Mouse (Mus musculus): ENCODE measurements around the gene Apol11b. TPM values are rescaled to one million over a fixed set of nuclear protein-coding genes. Genes with fewer than 3 reads are reported as not detected.
A peak's percentile ranks its signal among the peaks of the same experiment; 100 is the strongest.
"Not testable (repeated sequence)": the region's sequence is repeated elsewhere in the genome, so short reads cannot be mapped to it uniquely, and the experiment has no call there.

Gene Apol11b
- 138 and 145 TPM in 2 replicates for total RNA-seq (2015; ENCODE audit: low replicate concordance)
- 338 and 373 TPM in 2 replicates for total RNA-seq (2017; ENCODE audit: low replicate concordance)

GRCm38 (mm10) chr15:77643176-77643575, at the start of gene Apol11b:
Gene Apol11b (minus strand): TSS chr15:77643286.
- ATAC-seq (replicated peaks; ENCODE audit: low FRiP score, poor library complexity, severe bottlenecking), result peak; percentile 82

GRCm38 (mm10) chr15:77691532-77692311, 48.6 kb upstream of the Apol11b start:
- not testable (repeated sequence) for ATAC-seq (replicated peaks; ENCODE audit: low FRiP score, poor library complexity, severe bottlenecking)

DNA sequence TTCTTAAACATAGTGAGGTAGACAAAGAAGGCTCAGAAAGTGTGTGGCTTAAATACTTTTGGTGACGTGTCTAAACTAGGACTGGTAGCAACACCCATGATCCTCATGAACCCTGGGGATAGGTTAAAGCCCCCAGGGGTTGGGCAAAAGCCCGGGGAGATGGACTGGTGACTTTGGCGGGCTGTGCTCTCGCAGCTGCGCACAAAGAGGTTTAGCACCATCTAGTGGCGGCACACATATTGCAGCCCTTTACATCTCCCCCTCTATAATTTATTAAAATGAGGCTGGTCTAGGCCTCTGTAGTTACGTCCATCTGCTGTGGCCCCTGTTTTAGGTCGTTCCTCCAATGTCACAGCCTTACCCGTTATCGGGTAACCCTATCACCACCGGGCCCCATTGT, 40.9 kb upstream of the Apol11b start:
- not testable (repeated sequence) for ATAC-seq (replicated peaks; ENCODE audit: low FRiP score, poor library complexity, severe bottlenecking)

GRCm38 (mm10) chr15:77674081-77674480, 31.0 kb upstream of the Apol11b start:
- ATAC-seq (replicated peaks; ENCODE audit: low FRiP score, poor library complexity, severe bottlenecking), result not testable (repeated sequence)

GRCm38 (mm10) chr15:77661841-77662240, 18.8 kb upstream of the Apol11b start:
- ATAC-seq (replicated peaks; ENCODE audit: low FRiP score, poor library complexity, severe bottlenecking), result 0 out of 2 replicates have a peak, but pooled peaks have one; percentile 55

DNA sequence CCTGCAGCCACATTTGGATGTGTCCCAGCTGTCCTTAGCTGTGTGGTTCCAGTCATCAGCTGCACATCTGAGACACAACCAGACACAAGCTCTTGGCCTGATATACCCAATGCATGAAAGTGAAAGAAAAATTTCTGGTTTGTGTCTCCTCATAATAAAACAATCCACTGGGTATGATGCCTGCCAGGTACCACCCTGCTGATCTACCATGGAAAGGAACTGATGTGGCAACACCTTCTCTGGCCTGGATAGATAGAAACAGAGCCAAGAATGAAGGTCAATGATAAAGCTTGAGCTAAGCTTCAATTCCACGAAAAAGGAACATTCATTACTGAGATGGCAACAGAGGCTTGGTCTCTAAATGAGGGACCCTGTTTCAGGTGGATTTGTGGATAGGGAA, 16.7 kb upstream of the Apol11b start:
- ATAC-seq (replicated peaks; ENCODE audit: low FRiP score, poor library complexity, severe bottlenecking), result peak; percentile 71

- peak; percentile 81 for ATAC-seq (replicated peaks; ENCODE audit: low FRiP score, poor library complexity, severe bottlenecking)
Measured at GRCm38 (mm10) chr15:77651143-77651542, 8.1 kb upstream of the Apol11b start.

- not testable (repeated sequence) for ATAC-seq (replicated peaks; ENCODE audit: low FRiP score, poor library complexity, severe bottlenecking)
Measured at GRCm38 (mm10) chr15:77629822-77630221, 13.3 kb downstream of the Apol11b start.

DNA sequence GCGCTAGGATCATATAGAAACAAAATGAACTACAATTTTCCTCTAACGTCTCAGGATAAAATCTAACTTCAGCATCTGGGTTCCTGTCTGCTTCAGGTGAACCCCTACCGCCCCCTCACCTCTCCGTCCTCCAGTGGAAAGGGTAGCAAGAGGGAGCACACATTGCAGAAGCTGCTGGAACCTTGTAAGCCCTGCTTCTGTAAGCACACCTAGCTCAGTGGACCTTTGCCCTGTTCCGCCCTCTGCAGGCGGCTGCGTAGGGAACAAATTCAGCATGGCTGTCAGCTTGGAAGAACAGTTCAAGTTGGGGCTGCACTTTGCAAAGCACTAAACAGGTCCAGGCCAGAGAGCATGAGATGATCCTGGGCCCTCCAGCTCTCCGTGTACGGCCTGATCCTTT, 14.4 kb downstream of the Apol11b start:
- ATAC-seq (replicated peaks; ENCODE audit: low FRiP score, poor library complexity, severe bottlenecking), result not testable (repeated sequence)

GRCm38 (mm10) chr15:77626471-77626870, 16.6 kb downstream of the Apol11b start:
- ATAC-seq (replicated peaks; ENCODE audit: low FRiP score, poor library complexity, severe bottlenecking), result not testable (repeated sequence)

DNA sequence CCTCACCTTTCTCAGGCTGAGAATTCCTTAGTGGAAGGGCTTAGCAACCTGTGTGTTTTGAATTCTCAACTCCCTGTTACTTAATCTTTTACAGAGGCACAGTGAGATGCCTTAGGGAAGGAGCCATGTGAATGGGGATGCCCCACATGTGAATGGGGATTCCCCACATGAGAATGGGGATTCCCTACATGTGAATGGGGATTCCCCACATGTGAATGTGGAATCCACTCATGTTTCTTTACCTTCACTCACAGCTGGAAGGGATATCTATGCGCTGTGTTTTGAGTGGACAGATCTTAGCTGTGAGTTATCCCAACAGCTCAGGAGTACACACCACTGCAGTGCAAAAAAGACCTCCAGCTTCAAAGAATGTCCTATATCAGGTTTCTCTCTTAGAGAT, 18.4 kb downstream of the Apol11b start:
- no peak for ATAC-seq (replicated peaks; ENCODE audit: low FRiP score, poor library complexity, severe bottlenecking)

DNA sequence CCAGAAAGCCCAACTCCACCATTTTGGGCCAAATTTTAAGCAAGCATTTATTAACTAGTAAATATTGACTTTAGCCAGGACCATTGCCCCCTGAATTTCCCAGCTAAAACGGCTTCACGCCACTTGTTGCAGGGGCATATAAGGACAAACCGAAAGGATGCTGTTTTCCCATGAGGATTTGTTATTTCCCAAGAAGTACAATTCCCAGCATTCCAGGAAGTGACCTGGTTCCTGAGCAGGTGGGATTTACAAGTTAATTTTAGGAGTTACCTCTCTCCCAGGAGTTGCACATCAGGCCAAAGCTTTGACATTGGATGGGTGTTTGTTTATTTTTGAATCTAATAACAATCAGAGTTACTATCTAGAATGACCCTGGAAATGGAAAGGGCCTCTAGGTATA, 37.0 kb downstream of the Apol11b start:
- no peak for ATAC-seq (replicated peaks; ENCODE audit: low FRiP score, poor library complexity, severe bottlenecking)

- no peak for ATAC-seq (replicated peaks; ENCODE audit: low FRiP score, poor library complexity, severe bottlenecking)
Measured at GRCm38 (mm10) chr15:77598958-77599357, 44.1 kb downstream of the Apol11b start, which contains the start of gene Gm36245. Gene Gm36245 (plus strand): TSS chr15:77599258.

GRCm38 (mm10) chr15:77598429-77598828, 44.7 kb downstream of the Apol11b start:
- ATAC-seq (replicated peaks; ENCODE audit: low FRiP score, poor library complexity, severe bottlenecking), result no peak

DNA sequence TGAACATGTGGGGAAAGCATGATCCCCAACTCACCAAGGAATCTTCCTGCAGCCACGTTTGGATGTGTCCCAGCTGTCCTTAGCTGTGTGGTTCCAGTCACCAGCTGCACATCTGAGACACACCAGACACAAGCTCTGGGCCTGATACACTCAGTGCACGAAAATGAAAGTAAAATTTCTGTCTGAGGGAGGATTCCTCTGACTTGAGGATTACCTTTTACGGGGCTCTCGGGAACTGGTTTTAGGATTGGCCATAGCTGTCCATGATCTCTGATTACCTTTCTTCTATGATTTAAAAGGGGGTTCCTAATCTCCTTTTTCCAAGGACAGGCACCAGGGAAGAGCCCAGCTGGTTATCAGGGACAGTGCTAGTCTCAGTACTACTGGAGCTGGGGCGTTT, 47.1 kb downstream of the Apol11b start, which contains the start of gene Apol10b:
Gene Apol10b, minus strand, starts transcription at position 165 of the 400 bp plus-strand sequence.
- no peak for ATAC-seq (replicated peaks; ENCODE audit: low FRiP score, poor library complexity, severe bottlenecking)

- ATAC-seq (replicated peaks; ENCODE audit: low FRiP score, poor library complexity, severe bottlenecking), result no peak
Measured at GRCm38 (mm10) chr15:77593557-77593956, 49.5 kb downstream of the Apol11b start.

DNA sequence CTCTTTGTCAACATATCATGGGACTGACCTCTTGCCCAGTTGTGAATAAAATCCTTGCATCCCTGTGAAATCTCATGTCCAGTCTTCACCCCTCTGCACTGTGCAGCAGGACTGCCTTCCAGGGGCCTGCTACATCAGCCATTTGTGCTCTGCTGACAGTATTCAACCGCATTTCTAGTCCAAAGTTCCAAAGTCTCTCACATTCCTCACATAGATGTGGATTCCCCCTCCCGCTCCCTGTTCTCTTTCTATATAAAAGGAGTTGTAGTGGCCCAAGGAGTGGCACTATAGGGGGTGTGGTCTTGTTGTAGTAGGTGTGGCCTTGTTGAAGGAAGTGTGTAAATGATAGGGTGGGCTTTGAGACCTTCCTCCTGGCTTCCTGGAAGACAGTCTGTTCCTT, 52.2 kb downstream of the Apol11b start:
- ATAC-seq (replicated peaks; ENCODE audit: low FRiP score, poor library complexity, severe bottlenecking), result no peak

DNA sequence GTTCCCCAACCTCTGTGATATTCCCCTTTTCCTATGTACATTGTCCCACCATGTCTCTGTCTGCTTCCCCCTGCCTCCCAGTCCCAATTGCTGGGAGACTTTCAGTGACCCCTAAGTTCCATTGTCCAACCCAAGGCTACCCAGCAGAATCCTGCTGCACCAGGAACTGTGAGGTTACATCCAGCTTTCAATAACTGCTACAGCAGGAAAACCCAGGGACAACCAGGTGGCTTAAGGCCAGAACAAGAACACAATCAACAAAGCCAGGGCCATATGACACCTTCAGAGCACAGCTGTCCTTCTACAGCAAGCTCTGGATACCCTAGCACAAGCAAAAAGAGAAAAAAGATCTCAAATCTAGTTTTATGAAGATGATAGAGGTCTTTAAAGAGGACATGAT, 54.1 kb downstream of the Apol11b start:
- ATAC-seq (replicated peaks; ENCODE audit: low FRiP score, poor library complexity, severe bottlenecking), result no peak

DNA sequence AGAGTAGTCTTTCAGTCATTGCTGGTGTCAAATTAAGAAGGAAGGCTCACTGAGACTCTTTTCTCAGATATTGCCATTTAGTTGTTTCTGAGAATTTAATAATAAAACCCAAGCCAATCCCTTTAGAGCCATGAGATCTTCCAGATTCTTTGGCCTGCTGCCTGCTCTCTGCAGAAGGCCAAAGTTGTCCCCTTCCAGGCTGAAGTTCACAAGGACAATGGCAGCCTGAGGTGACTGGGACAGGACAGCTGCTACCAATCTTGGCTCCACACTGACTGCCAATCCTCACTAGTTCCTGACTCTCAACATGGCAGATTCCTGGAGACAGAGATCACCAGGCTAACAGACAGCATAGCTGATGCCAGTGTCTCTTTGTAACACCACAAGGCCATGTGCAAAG, 56.1 kb downstream of the Apol11b start:
- no peak for ATAC-seq (replicated peaks; ENCODE audit: low FRiP score, poor library complexity, severe bottlenecking)

All from erythroid progenitor cell, adult 5-6 weeks (primary cell).